Mouse (Mus musculus) spleen, adult 2 months (tissue): ENCODE data around the gene Gm20716. TPM values are rescaled to one million over a fixed set of nuclear protein-coding genes. Genes with fewer than 3 reads are reported as not detected.

Experiments
- DNase-seq, 2 experiments: peaks; one replicate each; pipeline versions ENCODE4 v3.0.0 to v3.0.0-alpha.2; 2012 to 2021; ENCODE audit warnings: low spot score in 2 of 2, low read depth in 1 of 2
- H3K27ac ChIP-seq: fragments of 200-500 bp; 2 replicates; pipeline ENCODE4 v1.5.1; 2012; ENCODE audit warnings: low read length, inconsistent platforms; ENCODE audit not compliant: insufficient read depth
- H3K27me3 ChIP-seq: fragments of 200-500 bp; 2 replicates; pipeline ENCODE4 v1.6.1; 2012; ENCODE audit warnings: mild to moderate bottlenecking, moderate library complexity, low read length, inconsistent platforms; ENCODE audit not compliant: control insufficient read depth, insufficient read depth
- H3K36me3 ChIP-seq: fragments of 200-500 bp; 2 replicates; pipeline ENCODE4 v1.6.1; 2012; ENCODE audit warnings: mild to moderate bottlenecking, low read length, inconsistent platforms; ENCODE audit not compliant: control insufficient read depth, insufficient read depth
- H3K4me1 ChIP-seq: fragments of 200-500 bp; 2 replicates; pipeline ENCODE4 v1.6.1; 2011; ENCODE audit warnings: inconsistent platforms; ENCODE audit not compliant: control insufficient read depth, insufficient read depth, insufficient read length
- H3K4me3 ChIP-seq: fragments of 200-500 bp; 2 replicates; pipeline ENCODE4 v1.5.1; 2011; ENCODE audit warnings: mild to moderate bottlenecking, inconsistent platforms; ENCODE audit not compliant: insufficient read depth, insufficient read length; ENCODE audit errors: extremely low read depth
- CTCF ChIP-seq: fragments of 200-500 bp; IDR thresholded peaks from 2 replicates; pipeline ENCODE4 v1.5.1; 2011; ENCODE audit warnings: mild to moderate bottlenecking, inconsistent platforms; ENCODE audit not compliant: insufficient read depth, insufficient read length, insufficient replicate concordance; ENCODE audit errors: extremely low read depth
- POLR2A ChIP-seq: fragments of 200-500 bp; IDR thresholded peaks from 2 replicates; pipeline ENCODE4 v1.6.1; 2011; ENCODE audit warnings: low read depth, low read length, inconsistent platforms
- WGBS: fragments of 180-500 bp; shearing (Covaris S2); methylation state at CpG from one replicate; pipeline ENCODE4 v1.1.7; 2018; 5-methylcytosine and 5-hydroxymethylcytosine counted together
- polyA plus RNA-seq: library from polyadenylated mRNA; depleted of rRNA; stranded (reverse); fragments of >200 nt; gene quantifications from 2 replicates; pipeline ENCODE4 v1.2.3, GENCODE M21; 2012

Gm20716 gene
- polyA plus RNA-seq, 1 experiment: 1.1 TPM

DNA sequence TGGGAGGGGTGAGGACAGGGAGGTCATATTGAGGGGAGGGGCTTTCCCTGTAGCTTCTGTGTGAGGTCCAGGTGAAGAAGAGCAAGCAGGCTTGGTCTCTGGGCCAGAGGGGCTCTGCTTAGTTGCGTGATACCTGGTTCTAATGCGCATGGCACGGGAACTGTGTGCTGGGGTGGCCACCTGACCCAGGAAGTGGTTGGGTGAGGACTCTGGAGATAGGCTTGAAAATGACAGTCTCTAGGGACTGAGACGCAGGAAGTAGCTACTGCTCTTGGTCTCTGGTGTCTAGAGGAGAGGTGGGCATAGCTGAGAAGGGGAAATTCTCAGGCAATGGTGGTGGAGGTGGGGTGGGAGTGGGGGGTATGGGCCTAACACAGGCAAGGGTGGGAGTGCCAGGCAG lies 27.0 kb upstream of the Gm20716 start:
- 29% methylated on average over 4 of the region's 4 CpGs for WGBS
- H3K4me1 ChIP-seq: peaks cover 11% of the 10 kb centered on the region; the same call in 1 of the 2 replicates

DNA sequence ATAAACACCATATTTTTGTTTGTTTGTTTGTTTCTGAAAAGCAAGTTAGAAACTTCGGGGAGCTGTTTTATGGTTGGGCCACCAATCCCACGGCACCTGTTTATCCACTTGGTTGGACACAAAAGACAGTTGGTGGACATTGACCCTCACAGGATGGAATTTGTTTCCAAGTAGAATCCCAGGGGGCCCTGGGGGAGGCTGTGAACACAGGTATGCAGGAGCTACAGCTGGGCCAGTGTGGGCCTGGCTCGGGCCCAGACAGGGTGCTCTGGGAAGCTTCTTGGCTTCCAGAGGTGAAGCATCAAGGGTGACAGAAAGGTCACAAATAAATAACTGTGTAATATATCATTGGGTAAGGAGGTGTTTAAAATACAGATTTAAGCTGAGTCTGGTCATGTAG lies 26.3 kb upstream of the Gm20716 start:
- WGBS: 71% methylated on average over 3 of the region's 3 CpGs
- TF ChIP-seq POLR2A: no peak
- no peak for TF ChIP-seq CTCF
- no peak for DNase-seq
- peaks cover 11% of the 10 kb centered on the region; the same call in 1 of the 2 replicates for H3K4me1 ChIP-seq
- H3K4me3 ChIP-seq: no peak overlapping the region
- no peaks in the 10 kb centered on the region for H3K36me3 ChIP-seq
- H3K27me3 ChIP-seq: no peaks in the 10 kb centered on the region
- H3K27ac ChIP-seq: no peak overlapping the region

More for the DNA sequence above, 27.0 kb upstream of the Gm20716 start:
- H3K27ac ChIP-seq: peak overlapping the region; percentile 68
- H3K4me3 ChIP-seq: peak overlapping the region; percentile 33; the same call in 1 of the 2 replicates
- no peak for TF ChIP-seq CTCF
- no peak for TF ChIP-seq POLR2A
- peak; percentile 45 to 50 for DNase-seq
- H3K36me3 ChIP-seq: no peaks in the 10 kb centered on the region
- no peaks in the 10 kb centered on the region for H3K27me3 ChIP-seq

DNA sequence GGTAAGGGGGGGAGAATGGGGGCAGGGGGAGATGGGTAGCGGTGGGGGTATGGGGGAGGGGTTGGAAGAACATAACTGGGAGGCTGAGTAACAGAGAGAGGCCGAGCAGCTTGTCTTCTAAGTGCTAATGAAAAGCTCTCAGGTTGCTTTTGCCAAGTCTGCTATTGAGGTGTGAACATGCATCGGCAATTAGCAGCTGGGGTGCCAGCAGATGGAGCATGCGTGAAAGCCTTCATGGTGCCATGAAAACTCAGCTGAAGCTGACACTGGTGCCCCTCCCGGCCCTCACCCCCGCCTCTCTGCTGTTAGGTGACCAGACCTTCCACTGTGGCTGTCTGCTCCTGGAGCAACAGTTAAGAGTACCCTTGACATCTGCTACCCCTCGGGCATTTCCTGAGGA lies 23.7 kb upstream of the Gm20716 start:
- H3K4me1 ChIP-seq: peaks cover 11% of the 10 kb centered on the region; the same call in 1 of the 2 replicates
- H3K36me3 ChIP-seq: no peaks in the 10 kb centered on the region
- WGBS: 54% methylated on average over 7 of the region's 7 CpGs
- no peak overlapping the region for H3K4me3 ChIP-seq
- TF ChIP-seq CTCF (no peak), POLR2A (no peak)
- DNase-seq: no peak
- no peak overlapping the region for H3K27ac ChIP-seq
- no peaks in the 10 kb centered on the region for H3K27me3 ChIP-seq

DNA sequence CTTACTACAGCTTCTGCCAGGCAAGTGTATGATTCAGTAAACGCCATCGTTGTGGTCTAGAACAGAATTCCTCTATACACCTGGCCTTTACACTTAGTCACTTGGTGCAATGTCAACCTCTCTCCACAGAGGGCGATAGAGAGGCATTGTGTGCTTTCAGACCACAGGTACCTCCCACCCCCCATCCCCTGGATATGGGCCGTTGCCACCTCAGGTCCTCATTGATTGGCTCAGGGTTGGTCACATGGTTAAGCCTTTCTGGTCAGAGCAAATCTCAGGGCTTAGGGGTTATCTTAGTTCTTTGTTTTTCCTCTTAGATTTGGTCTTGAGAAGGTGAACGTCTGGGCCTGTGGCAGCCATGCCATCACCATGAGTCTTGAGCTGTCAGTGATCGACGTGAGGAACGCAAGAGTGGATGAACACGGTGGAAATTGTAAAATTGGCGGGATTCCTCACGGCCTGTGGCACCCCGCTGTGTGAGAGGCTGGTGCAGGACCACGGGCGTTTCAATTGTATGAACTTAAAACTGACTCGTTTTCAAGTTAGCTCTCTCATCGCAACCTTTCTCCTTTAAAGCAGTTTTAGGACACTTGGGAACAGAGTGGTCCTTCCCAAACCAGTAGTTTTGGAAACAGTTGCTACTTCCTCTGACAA lies 22.6 kb upstream of the Gm20716 start:
- Histone ChIP-seq H3K27me3 (no peaks in the 10 kb centered on the region), H3K36me3 (no peaks in the 10 kb centered on the region), H3K27ac (no peak overlapping the region), H3K4me1 (peaks cover 11% of the 10 kb centered on the region; the same call in 1 of the 2 replicates), H3K4me3 (no peak overlapping the region)
- DNase-seq: peak in 1 of 2 experiments; percentile 20
- TF ChIP-seq POLR2A (no peak), CTCF (no peak)
- 40% methylated on average over 16 of the region's 16 CpGs for WGBS

GRCm38 (mm10) chr2:168250270-168250669 lies 20.1 kb upstream of the Gm20716 start:
- peak; percentile 71 to 78 for DNase-seq
- Histone ChIP-seq H3K27me3 (no peaks in the 10 kb centered on the region), H3K4me3 (no peak overlapping the region), H3K27ac (no peak overlapping the region), H3K36me3 (no peaks in the 10 kb centered on the region), H3K4me1 (peaks cover 7% of the 10 kb centered on the region; the same call in 1 of the 2 replicates)
- WGBS: 24% methylated on average over 8 of the region's 8 CpGs
- peak; percentile 78; the same call in 1 of the 2 replicates for TF ChIP-seq CTCF
- TF ChIP-seq POLR2A: no peak

DNA sequence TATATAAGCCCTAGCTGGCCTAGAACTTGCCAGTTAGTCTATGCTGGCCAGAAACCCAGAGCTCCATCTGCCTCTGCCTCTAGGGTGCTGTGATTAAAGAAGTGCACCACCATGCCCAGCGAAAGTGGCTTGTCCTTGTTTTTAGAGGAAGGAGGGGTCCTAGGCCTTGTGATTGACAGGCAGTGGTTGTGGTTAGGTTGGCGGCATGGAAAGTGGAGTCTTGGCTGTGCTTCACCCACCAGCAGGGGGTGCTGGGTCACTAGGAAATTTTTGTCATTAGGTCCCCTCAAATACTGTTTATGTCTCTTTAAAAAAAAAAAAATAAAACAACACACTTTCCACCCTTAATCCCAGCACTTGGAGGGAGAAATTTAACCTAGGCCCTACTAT lies 18.7 kb upstream of the Gm20716 start:
- no peaks in the 10 kb centered on the region for H3K36me3 ChIP-seq
- H3K4me3 ChIP-seq: no peak overlapping the region
- 12% methylated on average over 2 of the region's 2 CpGs for WGBS
- TF ChIP-seq CTCF (no peak), POLR2A (no peak)
- no peaks in the 10 kb centered on the region for H3K27me3 ChIP-seq
- no peak overlapping the region for H3K27ac ChIP-seq
- DNase-seq: peak in 1 of 2 experiments; percentile 19
- H3K4me1 ChIP-seq: peaks cover under 1% of the 10 kb centered on the region; the same call in 1 of the 2 replicates
